ENCODE assay signal across 30 mouse cellular contexts in genomic region chr9:78429551-78429950, GRCm38 (mm10). TPM values are rescaled to one million over a fixed set of nuclear protein-coding genes. Genes with fewer than 3 reads are reported as not detected.
DNase-seq lines count a peak whose midpoint lies in the region; ATAC-seq and TF ChIP-seq lines count a peak whose summit lies in the region.
"Had no signal": no experiment of that assay in that cellular context is flagged by ENCODE, and none has a peak within 500 bp of the region (broad histone marks: within the 10 kb centered on the region; RNA-seq: fewer than 3 reads in every experiment).

No protein-coding gene starts in this region.

- TF ChIP-seq POLR2A in spleen, adult 2 months (IDR thresholded peaks at IDR 0.05; ENCODE audit: low read depth, low read length) = no peak

- 54% methylated on average over 2 of the region's 2 CpGs for WGBS in kidney, embryonic 14.5 days
- WGBS in spleen, adult 2 months = 55% methylated on average over 2 of the region's 2 CpGs
- WGBS in macrophage (ENCODE audit: missing documents) = 28% methylated on average over 2 of the region's 2 CpGs

- H3K4me2 ChIP-seq in kidney, embryonic 14.5 days (replicated peaks; ENCODE audit: low read depth, low read length) = no peak overlapping the region
- H3K4me2 ChIP-seq: embryonic facial prominence, embryonic 13.5 days; embryonic facial prominence, embryonic 15.5 days; forebrain, embryonic 12.5 days had no signal

- H3K27me3 ChIP-seq in kidney, embryonic 14.5 days (ENCODE audit: control insufficient read depth, insufficient read depth, low read length) = no peaks in the 10 kb centered on the region
- H3K27me3 ChIP-seq in spleen, adult 2 months (ENCODE audit: control insufficient read depth, insufficient read depth, low read length) = no peaks in the 10 kb centered on the region
- H3K27me3 ChIP-seq: embryonic facial prominence, embryonic 13.5 days; embryonic facial prominence, embryonic 15.5 days had no signal

- in situ Hi-C loops in ES-E14 (cut with MboI; ENCODE audit: low sequenced_read_pairs in 2 of 2, unreplicated experiment in 2 of 2) = no loop called here

- no peak overlapping the region for H3K4me3 ChIP-seq in kidney, embryonic 14.5 days (ENCODE audit: low read length)
- no peak overlapping the region for H3K4me3 ChIP-seq in spleen, adult 2 months (ENCODE audit: extremely low read depth, insufficient read depth, insufficient read length)
- H3K4me3 ChIP-seq in ES-E14 (ENCODE audit: insufficient read depth in 1 of 2, low read depth in 1 of 2, low read length in 2 of 2, poor library complexity in 1 of 2, severe bottlenecking in 1 of 2) (no peak overlapping the region), macrophage (ENCODE audit: inconsistent target) (no peak overlapping the region)
- H3K4me3 ChIP-seq: embryonic facial prominence, embryonic 13.5 days; embryonic facial prominence, embryonic 15.5 days; erythroblast, embryonic 14.5 days; forebrain, embryonic 10.5 days; forebrain, embryonic 12.5 days had no signal

- no peaks in the 10 kb centered on the region for H3K36me3 ChIP-seq in kidney, embryonic 14.5 days (ENCODE audit: control insufficient read depth, insufficient read depth, low read length)
- no peaks in the 10 kb centered on the region; the same call in 1 of the 2 replicates for H3K36me3 ChIP-seq in spleen, adult 2 months (ENCODE audit: control insufficient read depth, insufficient read depth, low read length)
- no peaks in the 10 kb centered on the region for H3K36me3 ChIP-seq in ES-E14 (ENCODE audit: control insufficient read depth, insufficient read depth, low read length, poor library complexity, severe bottlenecking)
- peaks cover 28% of the 10 kb centered on the region; the same call in 1 of the 2 replicates for H3K36me3 ChIP-seq in macrophage (ENCODE audit: inconsistent target)
- H3K36me3 ChIP-seq: embryonic facial prominence, embryonic 13.5 days; embryonic facial prominence, embryonic 15.5 days; forebrain, embryonic 10.5 days; forebrain, embryonic 12.5 days had no signal

- no peak for DNase-seq in kidney, adult 8-10 months
- no peak for DNase-seq in spleen, adult 2 months (ENCODE audit: low read depth in 1 of 2, low spot score in 2 of 2)
- no peak for DNase-seq in spleen, postnatal 36 days (ENCODE audit: low spot score in 2 of 2)
- DNase-seq in ES-E14 (ENCODE audit: low read depth, low spot score) = no peak
- DNase-seq in left cerebral cortex, adult 8-10 months (ENCODE audit: low spot score in 2 of 2) = no peak
- no peak for DNase-seq in cerebellum, postnatal 10 days
- DNase-seq: adrenal gland, adult 2 months; adrenal gland, postnatal 10 days; adrenal gland, postnatal 25 days; B cell, adult 2 months; cerebellum, adult 11-12 months; cerebellum, adult 2 months; cerebellum, adult 9-10 months; cerebellum, postnatal 14 days; cerebellum, postnatal 36 days; embryo, embryonic 11 days had no signal

- no peaks in the 10 kb centered on the region for H3K4me1 ChIP-seq in kidney, embryonic 14.5 days (ENCODE audit: control insufficient read depth, insufficient read depth, low read length)
- H3K4me1 ChIP-seq in spleen, adult 2 months (ENCODE audit: control insufficient read depth, insufficient read depth, insufficient read length) = peaks cover 22% of the 10 kb centered on the region
- no peaks in the 10 kb centered on the region; a peak in 1 of 4 replicates for H3K4me1 ChIP-seq in ES-E14 (ENCODE audit: control insufficient read depth in 2 of 2, insufficient read depth in 2 of 2, low read length in 2 of 2, poor library complexity in 1 of 2)
- H3K4me1 ChIP-seq: embryonic facial prominence, embryonic 13.5 days; embryonic facial prominence, embryonic 15.5 days had no signal

- no peaks in the 10 kb centered on the region for H3K9me3 ChIP-seq in kidney, embryonic 14.5 days (ENCODE audit: control insufficient read depth, low read length)
- H3K9me3 ChIP-seq in ES-E14 (ENCODE audit: control insufficient read depth, insufficient read depth, low read depth, low read length) = no peaks in the 10 kb centered on the region
- H3K9me3 ChIP-seq: embryonic facial prominence, embryonic 13.5 days; embryonic facial prominence, embryonic 15.5 days; forebrain, embryonic 10.5 days; forebrain, embryonic 12.5 days had no signal

- ATAC-seq in kidney, embryonic 14.5 days (ENCODE audit: low FRiP score, low TSS enrichment) = peak; percentile 20; the same call in 1 of the 2 replicates
- ATAC-seq: CD4-positive, CD25-positive, alpha-beta regulatory T cell, adult 4 months; forebrain, embryonic 14.5 days; forebrain, embryonic 16.5 days had no signal

- H3K79me2 ChIP-seq in macrophage (ENCODE audit: inconsistent target) = no peaks in the 10 kb centered on the region

- H3K27ac ChIP-seq in kidney, embryonic 14.5 days (ENCODE audit: low read depth, low read length) = no peak overlapping the region
- peak overlapping the region; percentile 52; the same call in 1 of the 2 replicates for H3K27ac ChIP-seq in spleen, adult 2 months (ENCODE audit: insufficient read depth, low read length)
- peak overlapping the region; percentile 19; the same call in 1 of the 2 replicates for H3K27ac ChIP-seq in ES-E14 (ENCODE audit: insufficient read depth, low read depth, low read length, poor library complexity, severe bottlenecking)
- peak overlapping the region; percentile 62 for H3K27ac ChIP-seq in macrophage
- H3K27ac ChIP-seq: embryonic facial prominence, embryonic 13.5 days; embryonic facial prominence, embryonic 15.5 days; forebrain, embryonic 10.5 days; forebrain, embryonic 12.5 days had no signal

- no peak for TF ChIP-seq CTCF in spleen, adult 2 months (IDR thresholded peaks at IDR 0.05; ENCODE audit: extremely low read depth, insufficient read depth, insufficient read length, insufficient replicate concordance)

- no peak overlapping the region for H3K9ac ChIP-seq in kidney, embryonic 14.5 days (ENCODE audit: low read depth, low read length)
- no peak overlapping the region for H3K9ac ChIP-seq in ES-E14 (ENCODE audit: insufficient read depth, low read depth, low read length, poor library complexity, severe bottlenecking)
- H3K9ac ChIP-seq: embryonic facial prominence, embryonic 13.5 days; embryonic facial prominence, embryonic 15.5 days; forebrain, embryonic 12.5 days had no signal

TF ChIP-seq in ES-E14, 5 proteins besides CTCF, POLR2A, EP300 and RAD21:
- TF ChIP-seq ZC3H11A (IDR thresholded peaks at IDR 0.05; ENCODE audit: borderline replicate concordance, low read depth, low read length) = no peak
- TF ChIP-seq HCFC1 (IDR thresholded peaks at IDR 0.05; ENCODE audit: borderline replicate concordance, insufficient read depth, low read length) = no peak
- no peak for TF ChIP-seq MAFK (IDR thresholded peaks at IDR 0.05; ENCODE audit: insufficient read depth, low read depth, low read length)
- no peak for TF ChIP-seq ZNF384 (IDR thresholded peaks at IDR 0.05; ENCODE audit: low read depth, low read length)
- TF ChIP-seq CHD2 (IDR thresholded peaks at IDR 0.05; ENCODE audit: low read depth, low read length) = no peak

RNA-seq across cellular contexts. Expression of gene Cgas, which starts 13.5 kb away (rescaled TPM):
- 1.9 and 2.2 TPM in 2 replicates for polyA plus RNA-seq in kidney, embryonic 14.5 days (2014; fragmentation: Nextera tagmentation; extraction: Ambion mirVana)
- polyA plus RNA-seq in spleen, adult 2 months (2012; rRNA removed) = 0.79 and 0.99 TPM in 2 replicates
- total RNA-seq in ES-E14 (2012; rRNA removed) = 0.90 and 1.7 TPM in 2 replicates
- 10 to 100 TPM in 25 of 26 experiments, 1 to 10 TPM in 1; 9.5 to 88.0 (median 26.2) TPM for total RNA-seq in macrophage (2018; cell fraction: chromatin; rRNA removed)
- 10 to 100 TPM in 7 of 26 experiments, 1 to 10 TPM in 19; 4.8 to 17.4 (median 9.1) TPM for total RNA-seq in macrophage (2018; cell fraction: cytosol; rRNA removed)
- 10 to 100 TPM; 13.8 to 74.0 (median 27.1) TPM for total RNA-seq in macrophage (2018; cell fraction: nucleus; rRNA removed)
- 7.4 to 14.0 TPM (median 7.6 TPM) in 3 replicates for polyA plus RNA-seq in macrophage (2018)
- total RNA-seq in left cerebral cortex, adult 8-10 months (2022) = 1 to 10 TPM in 1 of 4 experiments, under 1 TPM in 3; 0.52 to 1.1 (median 0.65) TPM
- total RNA-seq: CH12.LX had no signal

RNA-seq across cellular contexts. Expression of gene Mto1, which starts 18.5 kb away (rescaled TPM):
- 21.5 and 29.3 TPM in 2 replicates for polyA plus RNA-seq in kidney, embryonic 14.5 days (2014; fragmentation: Nextera tagmentation; extraction: Ambion mirVana)
- 9.3 and 9.9 TPM in 2 replicates for polyA plus RNA-seq in spleen, adult 2 months (2012; rRNA removed)
- 31.3 and 44.8 TPM in 2 replicates for total RNA-seq in ES-E14 (2012; rRNA removed)
- total RNA-seq in macrophage (2018; cell fraction: chromatin; rRNA removed) = 100 to 1,000 TPM in 7 of 26 experiments, 10 to 100 TPM in 19; 34.7 to 125 (median 77.7) TPM
- 10 to 100 TPM in 19 of 26 experiments, 1 to 10 TPM in 7; 7.1 to 16.2 (median 12.1) TPM for total RNA-seq in macrophage (2018; cell fraction: cytosol; rRNA removed)
- 10 to 100 TPM; 17.7 to 63.0 (median 34.4) TPM for total RNA-seq in macrophage (2018; cell fraction: nucleus; rRNA removed)
- 14.3 to 17.0 TPM (median 16.3 TPM) in 3 replicates for polyA plus RNA-seq in macrophage (2018)
- 10 to 100 TPM; 22.9 to 29.3 (median 26.9) TPM for total RNA-seq in left cerebral cortex, adult 8-10 months (2022)

RNA-seq across cellular contexts. Expression of gene Gm17324, which starts 19.0 kb away (rescaled TPM):
- polyA plus RNA-seq in kidney, embryonic 14.5 days (2014; fragmentation: Nextera tagmentation; extraction: Ambion mirVana) = 0.46 and 0.58 TPM in 2 replicates
- polyA plus RNA-seq in spleen, adult 2 months (2012; rRNA removed) = not detected in 2 replicates
- 0.45 and 1.6 TPM in 2 replicates for total RNA-seq in ES-E14 (2012; rRNA removed)
- under 1 TPM in 1 of 26 experiments, not detected in 25; 0.85 TPM for total RNA-seq in macrophage (2018; cell fraction: chromatin; rRNA removed)
- under 1 TPM in 7 of 26 experiments, not detected in 19; 0.15 to 0.29 (median 0.19) TPM for total RNA-seq in macrophage (2018; cell fraction: cytosol; rRNA removed)
- 1 to 10 TPM in 2 of 26 experiments, under 1 TPM in 2, not detected in 22; 0.75 to 1.2 (median 0.94) TPM for total RNA-seq in macrophage (2018; cell fraction: nucleus; rRNA removed)
- not detected in 3 replicates for polyA plus RNA-seq in macrophage (2018)
- total RNA-seq in left cerebral cortex, adult 8-10 months (2022) = under 1 TPM; 0.40 to 0.54 (median 0.47) TPM
- total RNA-seq: adrenal gland, adult 2 months; adrenal gland, postnatal 25 days had no signal

RNA-seq across cellular contexts. Expression of gene Ddx43, which starts 34.0 kb away (rescaled TPM):
- 0.34 and 0.41 TPM in 2 replicates for polyA plus RNA-seq in kidney, embryonic 14.5 days (2014; fragmentation: Nextera tagmentation; extraction: Ambion mirVana)
- 0.12 and 0.15 TPM in 2 replicates for polyA plus RNA-seq in spleen, adult 2 months (2012; rRNA removed)
- total RNA-seq in ES-E14 (2012; rRNA removed) = 4.3 and 5.0 TPM in 2 replicates
- total RNA-seq in macrophage (2018; cell fraction: chromatin; rRNA removed) = not detected
- total RNA-seq in macrophage (2018; cell fraction: cytosol; rRNA removed) = under 1 TPM in 1 of 26 experiments, not detected in 25; 0.04 TPM
- under 1 TPM in 1 of 26 experiments, not detected in 25; 0.23 TPM for total RNA-seq in macrophage (2018; cell fraction: nucleus; rRNA removed)
- not detected in 3 replicates for polyA plus RNA-seq in macrophage (2018)
- under 1 TPM in 2 of 4 experiments, not detected in 2; 0.25 to 0.33 TPM for total RNA-seq in left cerebral cortex, adult 8-10 months (2022)
- total RNA-seq: adrenal gland, adult 2 months; adrenal gland, postnatal 10 days; adrenal gland, postnatal 25 days; CH12.LX had no signal
- polyA plus RNA-seq: embryonic facial prominence, embryonic 11.5 days; erythroblast, embryonic 14.5 days had no signal

RNA-seq across cellular contexts. Expression of gene Ooep, which starts 51.0 kb away (rescaled TPM):
- polyA plus RNA-seq in kidney, embryonic 14.5 days (2014; fragmentation: Nextera tagmentation; extraction: Ambion mirVana) = 2.1 and 2.2 TPM in 2 replicates
- polyA plus RNA-seq in spleen, adult 2 months (2012; rRNA removed) = not detected in 2 replicates
- 31.2 and 35.3 TPM in 2 replicates for total RNA-seq in ES-E14 (2012; rRNA removed)
- total RNA-seq in macrophage (2018; cell fraction: chromatin; rRNA removed) = not detected
- total RNA-seq in macrophage (2018; cell fraction: cytosol; rRNA removed) = not detected
- not detected for total RNA-seq in macrophage (2018; cell fraction: nucleus; rRNA removed)
- not detected in 3 replicates for polyA plus RNA-seq in macrophage (2018)
- total RNA-seq in left cerebral cortex, adult 8-10 months (2022) = not detected
- total RNA-seq: adrenal gland, adult 2 months; adrenal gland, postnatal 25 days; CH12.LX; common myeloid progenitor, adult 5-6 weeks; MEL had no signal
- polyA plus RNA-seq: adrenal gland, adult 2 months; CD4-positive, CD25-positive, alpha-beta regulatory T cell, adult 4 months; erythroblast, embryonic 14.5 days had no signal
